Mouse (Mus musculus) heart, embryonic 12.5 days (tissue): ENCODE measurements around the gene Gjc2. TPM values are rescaled to one million over a fixed set of nuclear protein-coding genes. Genes with fewer than 3 reads are reported as not detected.
"Not testable (repeated sequence)": the region's sequence is repeated elsewhere in the genome, so short reads cannot be mapped to it uniquely, and the experiment has no call there.

Source experiments
- ATAC-seq: fragments of 200-750 bp; cut with Nextera tagmentation; 2 replicates; pipeline ENCODE4 v1.8.0; 2017; ENCODE audit warnings: moderate TSS enrichment, moderate library complexity; ENCODE audit not compliant: insufficient number of reproducible peaks, low FRiP score
- H3K27ac ChIP-seq: fragments of 300-500 bp; sonication (generic); 2 replicates; pipeline ENCODE4 v1.5.1; 2016; ENCODE audit warnings: mild to moderate bottlenecking, moderate library complexity; ENCODE audit not compliant: poor library complexity, severe bottlenecking
- H3K27me3 ChIP-seq: fragments of 300-500 bp; sonication (generic); replicated peaks from 2 replicates; pipeline ENCODE4 v1.6.1; 2016; ENCODE audit warnings: mild to moderate bottlenecking, moderate library complexity
- H3K36me3 ChIP-seq: fragments of 300-500 bp; sonication (generic); 2 replicates; pipeline ENCODE4 v1.6.1; 2016; ENCODE audit warnings: mild to moderate bottlenecking, moderate library complexity
- H3K4me1 ChIP-seq: fragments of 300-500 bp; sonication (generic); replicated peaks from 2 replicates; pipeline ENCODE4 v1.6.1; 2016; ENCODE audit warnings: mild to moderate bottlenecking
- H3K4me2 ChIP-seq: fragments of 300-500 bp; sonication (generic); 2 replicates; pipeline ENCODE4 v1.6.1; 2016; ENCODE audit warnings: mild to moderate bottlenecking, moderate library complexity
- H3K4me3 ChIP-seq: fragments of 300-500 bp; sonication (generic); 2 replicates; pipeline ENCODE4 v1.5.1; 2016; ENCODE audit warnings: mild to moderate bottlenecking
- H3K9ac ChIP-seq: fragments of 300-500 bp; sonication (generic); 2 replicates; pipeline ENCODE4 v1.6.1; 2016; ENCODE audit warnings: mild to moderate bottlenecking, moderate library complexity
- H3K9me3 ChIP-seq: fragments of 300-500 bp; sonication (generic); replicated peaks from 2 replicates; pipeline ENCODE4 v1.6.1; 2016; ENCODE audit warnings: mild to moderate bottlenecking, moderate library complexity
- WGBS: fragments of 180-500 bp; shearing (Covaris S2); methylation state at CpG from one replicate; pipeline ENCODE4 v1.1.7; 2016; 5-methylcytosine and 5-hydroxymethylcytosine counted together
- polyA plus RNA-seq: library from polyadenylated mRNA; unstranded; fragments of >200 nt; fragmentation: Nextera tagmentation; extraction: Ambion mirVana; gene quantifications from 2 replicates; pipeline ENCODE4 v1.2.1, GENCODE M21; 2016

Gene Gjc2
- polyA plus RNA-seq, 1 experiment from 2014 or later: 0.13 TPM

DNA sequence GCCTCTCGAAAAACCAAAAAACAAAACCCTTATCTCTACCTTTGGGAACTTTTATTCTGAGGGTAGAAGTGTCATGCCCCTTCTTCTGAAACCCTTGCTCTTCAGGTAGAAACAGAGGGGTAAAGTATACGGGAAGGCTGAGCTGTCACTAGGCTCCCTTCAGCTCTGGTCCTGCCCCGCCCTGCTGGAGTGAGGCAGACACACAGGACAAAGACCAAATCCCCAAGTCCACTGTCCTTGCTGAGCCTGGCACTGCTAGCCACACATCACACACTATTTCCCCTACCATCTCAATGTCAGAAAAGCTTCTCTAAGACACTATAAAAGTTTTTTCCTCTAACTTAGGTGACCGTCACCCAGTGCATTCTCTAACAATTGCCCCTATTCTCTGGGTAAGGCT is 39.3 kb upstream of the Gjc2 start:
- H3K4me2 ChIP-seq: no peak overlapping the region
- H3K4me3 ChIP-seq: no peak overlapping the region
- H3K4me1 ChIP-seq: peaks cover 83% of the 10 kb centered on the region
- peaks cover 13% of the 10 kb centered on the region for H3K36me3 ChIP-seq
- H3K9ac ChIP-seq: no peak overlapping the region
- no peaks in the 10 kb centered on the region for H3K27me3 ChIP-seq
- ATAC-seq: no peak
- H3K27ac ChIP-seq: no peak overlapping the region
- 81% methylated on average over 4 of the region's 4 CpGs for WGBS
- H3K9me3 ChIP-seq: no peaks in the 10 kb centered on the region

DNA sequence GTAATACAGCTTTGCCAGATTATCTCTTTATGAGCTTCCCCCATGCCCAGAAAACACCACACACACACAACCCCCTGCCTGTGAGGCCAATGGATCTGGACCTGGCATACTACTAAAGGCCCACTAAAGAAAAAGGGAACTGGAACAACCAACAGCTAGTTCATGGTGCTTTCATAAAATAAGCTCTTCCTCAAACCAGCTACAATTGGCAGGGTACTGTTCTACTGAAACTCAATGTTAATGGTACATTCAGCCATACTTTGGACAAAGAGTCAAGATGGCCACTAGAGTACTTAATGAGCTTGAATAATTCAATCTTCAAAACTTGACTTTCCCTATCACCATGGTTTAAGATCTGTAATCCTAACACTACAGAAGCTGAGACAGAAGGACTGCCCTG is 38.6 kb upstream of the Gjc2 start:
- Histone ChIP-seq H3K36me3 (peaks cover 18% of the 10 kb centered on the region), H3K9me3 (no peaks in the 10 kb centered on the region), H3K27me3 (no peaks in the 10 kb centered on the region), H3K4me2 (no peak overlapping the region), H3K9ac (no peak overlapping the region), H3K4me1 (peaks cover 86% of the 10 kb centered on the region), H3K27ac (no peak overlapping the region), H3K4me3 (no peak overlapping the region)
- no peak for ATAC-seq

DNA sequence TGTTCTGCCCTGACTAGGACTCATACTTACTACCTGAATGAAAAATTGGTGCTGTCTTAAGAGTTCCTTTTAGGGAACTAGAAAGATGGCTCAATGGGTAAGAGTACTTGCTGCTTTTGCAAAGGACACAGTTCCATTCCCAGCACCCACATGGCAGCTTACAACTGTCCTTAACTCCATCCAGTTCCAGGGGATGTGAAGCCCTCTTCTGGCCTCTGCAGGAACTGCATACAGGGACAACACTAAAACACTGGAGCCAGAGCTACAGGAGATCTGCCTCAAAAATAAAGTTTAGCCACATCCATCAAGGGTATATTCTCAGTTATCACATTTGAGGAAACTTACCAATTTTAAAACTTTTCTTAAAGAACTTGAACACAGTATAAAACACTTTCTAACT is 36.1 kb upstream of the Gjc2 start:
- H3K4me2 ChIP-seq: no peak overlapping the region
- no peak overlapping the region for H3K9ac ChIP-seq
- H3K4me1 ChIP-seq: peaks cover 73% of the 10 kb centered on the region
- no peak overlapping the region for H3K27ac ChIP-seq
- no peak for ATAC-seq
- H3K27me3 ChIP-seq: no peaks in the 10 kb centered on the region
- H3K36me3 ChIP-seq: peaks cover 33% of the 10 kb centered on the region
- H3K9me3 ChIP-seq: no peaks in the 10 kb centered on the region
- no peak overlapping the region for H3K4me3 ChIP-seq

DNA sequence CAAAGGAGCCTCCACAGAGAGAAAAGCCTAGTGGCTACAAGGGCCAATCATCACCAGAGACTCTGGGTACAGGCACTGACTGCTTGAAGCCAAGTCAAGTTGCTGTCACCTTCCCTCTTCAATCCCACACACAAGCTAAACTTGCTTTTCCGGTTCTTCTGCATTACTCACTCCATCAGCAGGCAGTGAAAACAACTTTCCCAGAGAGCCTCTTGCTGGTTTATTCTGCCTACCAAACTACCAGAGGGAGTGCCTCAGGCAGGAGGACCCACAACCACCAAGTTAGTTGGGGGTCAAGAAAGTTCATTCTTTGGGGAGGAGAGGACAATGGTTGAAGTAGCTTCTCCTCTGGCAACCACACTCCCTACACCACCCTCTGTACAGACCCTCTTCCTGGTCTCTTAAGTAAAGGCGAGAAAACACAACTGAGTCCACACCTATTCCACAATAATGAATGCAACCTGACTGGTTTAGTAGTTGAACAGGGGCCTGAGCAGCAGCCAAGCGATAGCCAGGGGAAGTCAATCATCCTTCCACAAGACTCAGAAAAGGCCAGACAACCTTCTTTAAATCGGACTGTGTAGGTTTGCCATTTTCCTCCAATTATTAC is 35.5 kb upstream of the Gjc2 start:
- Histone ChIP-seq H3K4me1 (peaks cover 73% of the 10 kb centered on the region), H3K9me3 (no peaks in the 10 kb centered on the region), H3K4me2 (no peak overlapping the region), H3K9ac (no peak overlapping the region), H3K27me3 (no peaks in the 10 kb centered on the region), H3K4me3 (no peak overlapping the region), H3K36me3 (peaks cover 35% of the 10 kb centered on the region), H3K27ac (no peak overlapping the region)
- no peak for ATAC-seq
- WGBS: 83% methylated on average over 4 of the region's 4 CpGs

DNA sequence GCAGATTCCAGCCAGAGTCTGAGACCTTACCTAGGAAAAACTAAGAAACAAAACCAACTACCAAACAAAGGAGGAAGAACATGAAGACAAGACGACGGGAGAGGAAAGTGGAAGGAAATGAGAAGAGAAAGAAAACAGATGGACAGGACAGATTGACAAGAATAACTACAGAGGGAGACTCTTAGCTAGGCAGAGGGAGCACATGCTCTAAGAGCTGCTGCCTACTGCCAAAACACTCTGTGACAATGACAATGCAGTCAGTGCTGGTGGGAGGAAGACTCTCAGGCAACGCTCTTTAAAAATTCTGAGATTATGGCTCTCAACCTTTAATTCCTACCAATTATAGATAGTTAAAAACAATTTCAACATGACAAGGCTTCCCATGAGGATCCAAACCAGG is 33.9 kb upstream of the Gjc2 start:
- H3K9me3 ChIP-seq: no peaks in the 10 kb centered on the region
- 66% methylated on average over 3 of the region's 3 CpGs for WGBS
- H3K27me3 ChIP-seq: no peaks in the 10 kb centered on the region
- H3K4me2 ChIP-seq: no peak overlapping the region
- H3K27ac ChIP-seq: no peak overlapping the region
- peaks cover 49% of the 10 kb centered on the region for H3K36me3 ChIP-seq
- no peak for ATAC-seq
- H3K4me3 ChIP-seq: no peak overlapping the region
- H3K9ac ChIP-seq: no peak overlapping the region
- peaks cover 71% of the 10 kb centered on the region for H3K4me1 ChIP-seq

DNA sequence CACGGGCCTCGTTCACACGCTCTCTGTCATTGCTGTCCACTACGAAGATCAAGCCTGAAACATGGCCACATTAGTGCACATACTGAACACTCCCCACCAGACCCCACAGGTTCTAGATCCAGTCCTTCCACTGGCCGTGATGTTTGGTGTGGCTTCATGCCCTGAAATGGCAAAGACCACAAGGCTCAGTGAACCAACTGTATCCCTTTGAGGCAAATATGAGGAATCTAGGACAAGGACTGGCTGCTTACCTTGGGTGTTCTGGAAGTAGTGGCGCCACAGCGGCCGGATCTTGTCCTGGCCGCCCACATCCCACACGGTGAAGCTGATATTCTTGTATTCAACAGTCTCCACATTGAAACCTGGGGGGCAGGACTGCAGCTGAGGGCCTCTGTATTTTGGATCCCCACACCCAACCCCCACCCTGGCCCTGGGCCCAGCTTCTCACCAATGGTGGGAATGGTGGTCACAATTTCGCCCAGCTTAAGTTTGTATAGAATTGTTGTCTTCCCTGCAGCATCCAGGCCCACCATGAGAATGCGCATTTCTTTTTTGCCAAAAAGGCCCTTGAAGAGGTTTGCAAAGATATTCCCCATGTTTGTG is 30.0 kb upstream of the Gjc2 start:
- WGBS: 92% methylated on average over 12 of the region's 12 CpGs

DNA sequence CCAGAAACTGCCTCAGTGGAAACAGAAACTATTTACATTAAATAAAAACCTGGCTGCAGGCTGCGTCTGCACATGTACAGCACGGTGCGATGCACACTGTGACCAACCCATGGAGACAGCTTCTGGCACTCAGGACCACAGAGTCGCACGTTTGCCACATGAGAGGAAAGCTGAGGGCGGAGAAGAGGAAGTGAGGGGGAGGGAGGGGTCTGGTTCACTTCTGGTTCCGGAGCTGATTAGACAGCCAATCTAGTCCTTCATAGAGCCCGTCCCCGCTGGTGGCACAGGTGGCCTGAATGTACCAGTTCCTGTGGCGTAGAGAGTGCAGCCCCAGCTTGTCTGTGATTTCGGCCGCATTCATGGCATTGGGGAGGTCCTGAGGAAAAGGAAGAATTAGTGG is 29.3 kb upstream of the Gjc2 start:
- not testable (repeated sequence) for H3K27me3 ChIP-seq, H3K9ac ChIP-seq, H3K9me3 ChIP-seq, H3K4me2 ChIP-seq, H3K27ac ChIP-seq, ATAC-seq, H3K4me3 ChIP-seq
- WGBS: 67% methylated on average over 12 of the region's 12 CpGs
- Histone ChIP-seq H3K36me3 (peaks cover 62% of the 10 kb centered on the region), H3K4me1 (peaks cover 54% of the 10 kb centered on the region)

More for the DNA sequence above, 30.0 kb upstream of the Gjc2 start:
- H3K36me3 ChIP-seq: peaks cover 66% of the 10 kb centered on the region
- no peak overlapping the region for H3K9ac ChIP-seq
- ATAC-seq: no peak
- no peaks in the 10 kb centered on the region for H3K9me3 ChIP-seq
- H3K4me2 ChIP-seq: no peak overlapping the region
- no peak overlapping the region for H3K4me3 ChIP-seq
- H3K4me1 ChIP-seq: peaks cover 59% of the 10 kb centered on the region
- no peaks in the 10 kb centered on the region for H3K27me3 ChIP-seq
- H3K27ac ChIP-seq: no peak overlapping the region

DNA sequence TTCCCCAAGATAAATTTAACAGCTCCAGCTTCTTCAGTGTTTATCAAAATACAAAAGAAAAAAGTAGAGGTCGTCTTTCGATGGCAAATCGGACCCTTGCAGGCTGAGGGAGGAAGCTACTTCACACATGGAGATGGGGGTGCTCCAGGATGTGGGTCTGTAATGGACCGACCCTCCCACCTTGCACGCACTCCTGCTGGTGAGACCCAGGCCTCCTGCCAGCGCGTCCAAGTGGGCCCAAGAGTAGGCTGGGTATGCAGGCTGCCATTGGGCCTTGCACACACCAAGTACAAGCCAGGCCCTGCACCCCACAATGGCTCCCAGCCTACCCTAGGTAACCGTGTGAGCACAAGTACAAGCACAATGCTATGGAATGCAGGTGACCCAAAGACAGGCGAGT is 28.5 kb upstream of the Gjc2 start:
- not testable (repeated sequence) for H3K27ac ChIP-seq, H3K27me3 ChIP-seq, H3K4me2 ChIP-seq, H3K9me3 ChIP-seq, ATAC-seq, H3K4me3 ChIP-seq, H3K9ac ChIP-seq
- Histone ChIP-seq H3K4me1 (peaks cover 46% of the 10 kb centered on the region), H3K36me3 (peaks cover 63% of the 10 kb centered on the region)
- WGBS: 86% methylated on average over 9 of the region's 9 CpGs

DNA sequence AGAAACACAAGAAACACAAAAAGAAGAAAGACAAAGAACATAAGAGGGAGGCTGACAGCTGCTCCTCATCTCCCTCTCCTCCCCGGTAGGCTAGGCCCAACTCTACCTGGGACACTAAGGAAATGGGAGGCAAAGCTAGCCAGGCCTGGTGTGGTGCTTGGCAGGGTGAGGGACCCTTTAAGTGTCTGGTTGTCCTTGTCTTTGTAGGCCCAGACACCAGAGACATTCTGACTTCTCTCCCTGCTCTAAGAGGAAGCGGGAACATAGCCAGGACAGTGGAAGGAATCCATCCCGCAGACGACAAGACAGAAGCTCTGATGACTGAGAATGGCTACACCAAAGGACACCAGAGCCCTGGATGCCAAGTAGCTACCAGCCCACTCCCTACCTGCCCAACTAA is 27.0 kb upstream of the Gjc2 start:
- Histone ChIP-seq H3K4me1 (peaks cover 44% of the 10 kb centered on the region), H3K9me3 (no peaks in the 10 kb centered on the region), H3K4me3 (no peak overlapping the region), H3K27me3 (no peaks in the 10 kb centered on the region), H3K9ac (no peak overlapping the region), H3K27ac (no peak overlapping the region), H3K36me3 (peaks cover 70% of the 10 kb centered on the region), H3K4me2 (no peak overlapping the region)
- 76% methylated on average over 4 of the region's 4 CpGs for WGBS
- ATAC-seq: no peak

DNA sequence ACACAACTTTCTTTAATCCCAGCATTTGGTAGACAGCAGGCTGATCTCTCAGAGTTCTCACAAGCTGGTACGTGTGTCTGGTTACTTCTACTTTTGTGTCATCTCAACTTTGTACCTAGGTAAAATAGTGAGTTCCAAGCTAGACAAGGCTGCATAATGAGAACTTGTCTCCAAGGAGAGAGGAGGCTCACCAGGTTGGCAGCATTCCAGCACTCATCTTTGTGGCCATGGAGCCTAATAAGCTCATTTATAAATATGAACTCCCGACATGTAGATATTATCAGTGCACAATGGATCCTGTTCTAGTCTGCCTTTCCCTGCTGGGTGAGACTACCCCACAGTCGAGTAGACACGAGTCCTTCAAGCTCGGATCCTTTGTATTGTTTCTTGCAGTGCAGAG is 26.6 kb upstream of the Gjc2 start:
- Histone ChIP-seq H3K9me3 (no peaks in the 10 kb centered on the region), H3K4me1 (peaks cover 41% of the 10 kb centered on the region), H3K4me2 (peak overlapping the region; percentile 83), H3K4me3 (peak overlapping the region; percentile 70), H3K27ac (0 out of 2 replicates have a peak overlapping the region, but pooled peaks have one; percentile 89), H3K27me3 (no peaks in the 10 kb centered on the region), H3K9ac (no peak overlapping the region), H3K36me3 (peaks cover 72% of the 10 kb centered on the region)
- no peak for ATAC-seq
- WGBS: 77% methylated on average over 5 of the region's 5 CpGs

DNA sequence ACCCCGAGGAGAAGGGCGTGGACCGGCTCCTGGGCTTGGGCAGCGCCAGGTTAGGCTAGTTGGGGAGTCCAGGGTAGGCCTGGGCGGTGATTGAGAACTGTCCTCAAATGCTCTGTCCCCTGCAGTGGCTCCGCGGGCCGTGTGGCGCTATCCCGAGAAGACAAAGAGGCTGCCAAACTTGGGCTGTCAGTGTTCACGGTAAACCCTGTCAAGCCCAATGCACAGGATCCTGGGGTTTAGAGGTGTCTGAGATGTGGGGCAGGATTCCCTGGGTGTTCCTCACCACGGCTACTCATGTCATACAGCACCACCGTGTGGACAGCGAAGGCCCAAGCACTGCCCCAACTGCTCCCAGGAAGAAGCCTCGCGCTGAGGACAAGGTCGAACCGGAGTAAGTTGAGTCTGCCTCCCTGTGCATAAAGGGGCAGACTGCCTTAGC is 26.0 kb upstream of the Gjc2 start:
- no peaks in the 10 kb centered on the region for H3K27me3 ChIP-seq
- H3K9me3 ChIP-seq: no peaks in the 10 kb centered on the region
- peaks cover 72% of the 10 kb centered on the region for H3K36me3 ChIP-seq
- peak; percentile 62 for ATAC-seq
- H3K27ac ChIP-seq: peak overlapping the region; percentile 89
- 7% methylated on average over 18 of the region's 18 CpGs for WGBS
- peak overlapping the region; percentile 83 for H3K4me2 ChIP-seq
- peak overlapping the region; percentile 85 for H3K9ac ChIP-seq
- H3K4me3 ChIP-seq: peak overlapping the region; percentile 70
- peaks cover 35% of the 10 kb centered on the region for H3K4me1 ChIP-seq
